Comparison of ENCODE assay signal across 9 mouse cellular contexts in genomic region chr4:97926607-97927308, GRCm38 (mm10).
DNase-seq lines count a peak whose midpoint lies in the region; ATAC-seq and TF ChIP-seq lines count a peak whose summit lies in the region.
"Had no signal": no experiment of that assay in that cellular context is flagged by ENCODE, and none has a peak within 500 bp of the region (broad histone marks: within the 10 kb centered on the region; RNA-seq: fewer than 3 reads in every experiment).

No protein-coding gene starts in this region.

- H3K9ac ChIP-seq in lung, embryonic 16.5 days (ENCODE audit: low read length) = no peak overlapping the region

- H3K27me3 ChIP-seq in lung, embryonic 16.5 days (ENCODE audit: control insufficient read depth, insufficient read depth, low read depth, low read length) = no peaks in the 10 kb centered on the region

- WGBS in lung, embryonic 16.5 days = 42% methylated on average over 5 of the region's 5 CpGs

- no peaks in the 10 kb centered on the region for H3K9me3 ChIP-seq in lung, embryonic 16.5 days (ENCODE audit: control insufficient read depth, low read length)

- DNase-seq in layer of hippocampus, adult 2 months (ENCODE audit: low spot score in 2 of 2) = no peak
- no peak for DNase-seq in layer of hippocampus, adult 8-10 months (ENCODE audit: low spot score in 2 of 2)
- peak; percentile 39 for DNase-seq in adipocyte (ENCODE audit: low spot score)
- no peak for DNase-seq in kidney, adult 18-20 months
- no peak for DNase-seq in thymus, postnatal 14 days
- DNase-seq: kidney, adult 2 months; thymus, adult 2 months had no signal

- H3K27ac ChIP-seq in layer of hippocampus, adult 2 months = peak overlapping the region; percentile 66
- H3K27ac ChIP-seq in lung, embryonic 16.5 days (ENCODE audit: low read length) = no peak overlapping the region

- ATAC-seq in CD4-positive, CD25-positive, alpha-beta regulatory T cell, adult 4 months = peak; percentile 51
- ATAC-seq in lung, embryonic 16.5 days (ENCODE audit: low read depth) = peak; percentile 68

- TF ChIP-seq CTCF in layer of hippocampus, adult 2 months (conservative IDR thresholded peaks at IDR 0.05) = no peak

- no peak overlapping the region for H3K4me2 ChIP-seq in lung, embryonic 16.5 days (ENCODE audit: low read depth, low read length)

- no peaks in the 10 kb centered on the region for H3K36me3 ChIP-seq in lung, embryonic 16.5 days (ENCODE audit: control insufficient read depth, insufficient read depth, low read length)

- H3K4me3 ChIP-seq in layer of hippocampus, adult 2 months = no peak overlapping the region
- H3K4me3 ChIP-seq in lung, embryonic 16.5 days (ENCODE audit: low read length) = no peak overlapping the region

- H3K4me1 ChIP-seq in lung, embryonic 16.5 days (replicated peaks; ENCODE audit: control insufficient read depth, insufficient read depth, low read length) = peaks cover 39% of the 10 kb centered on the region
